Mouse (Mus musculus): ENCODE measurements around the gene Mesp2.

The Mesp2 gene

DNA sequence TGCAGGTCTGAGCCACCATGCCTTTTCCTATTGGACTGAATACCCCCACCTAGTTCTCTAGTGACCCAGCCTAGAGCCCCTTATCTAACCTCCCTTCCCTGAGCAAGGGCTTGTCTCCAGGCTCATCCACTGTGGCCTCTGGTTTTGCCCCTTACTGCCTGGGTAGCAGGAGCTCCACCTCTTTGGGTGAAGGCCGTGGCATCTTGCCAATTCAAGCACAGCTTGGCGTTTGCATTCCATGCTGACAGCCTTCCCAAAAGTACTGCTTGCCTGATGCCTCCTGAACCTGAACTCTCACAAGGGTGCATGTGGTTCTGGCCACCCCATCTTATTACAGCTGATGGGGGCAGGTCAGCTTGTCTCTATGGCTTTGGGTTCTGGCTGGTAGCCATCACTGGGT lies 6.6 kb upstream of the Mesp2 start:
- DNase-seq (ENCODE audit: low spot score) = no peak

DNA sequence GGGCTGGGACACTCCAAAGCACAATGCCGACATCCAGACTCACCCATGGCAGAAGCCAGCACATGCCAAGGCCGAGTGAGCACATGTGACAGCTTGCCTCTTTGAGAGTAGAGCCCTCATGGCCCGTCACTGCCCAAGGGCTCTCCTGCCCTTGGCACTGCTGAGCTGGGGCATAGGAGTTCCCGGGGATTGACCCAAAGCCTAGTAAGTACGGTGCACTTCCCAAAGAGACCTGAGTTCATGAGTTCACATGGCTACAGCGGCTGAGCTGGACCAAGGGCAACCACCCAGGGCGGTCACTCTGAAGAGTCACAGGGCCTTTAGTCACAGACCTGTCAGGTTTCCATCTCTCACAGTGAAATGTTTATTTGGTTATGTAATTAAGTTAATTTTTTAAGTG lies 2.0 kb upstream of the Mesp2 start:
- no peak for DNase-seq (ENCODE audit: low spot score)

- DNase-seq (ENCODE audit: low spot score) = no peak
These were observed 2.9 kb downstream of the Mesp2 start for GRCm38 (mm10) chr7:79813409-79813808.

- DNase-seq (ENCODE audit: low spot score) = no peak
These were observed 7.8 kb downstream of the Mesp2 start for GRCm38 (mm10) chr7:79818321-79818720.

GRCm38 (mm10) chr7:79819515-79819914 lies 9.0 kb downstream of the Mesp2 start:
- DNase-seq (ENCODE audit: low spot score) = no peak

GRCm38 (mm10) chr7:79819996-79820395 lies 9.5 kb downstream of the Mesp2 start:
- no peak for DNase-seq (ENCODE audit: low spot score)

GRCm38 (mm10) chr7:79822092-79822695 lies 11.7 kb downstream of the Mesp2 start:
- no peak for DNase-seq (ENCODE audit: low spot score)

GRCm38 (mm10) chr7:79828341-79828740 lies 17.8 kb downstream of the Mesp2 start:
- DNase-seq (ENCODE audit: low spot score) = no peak

DNA sequence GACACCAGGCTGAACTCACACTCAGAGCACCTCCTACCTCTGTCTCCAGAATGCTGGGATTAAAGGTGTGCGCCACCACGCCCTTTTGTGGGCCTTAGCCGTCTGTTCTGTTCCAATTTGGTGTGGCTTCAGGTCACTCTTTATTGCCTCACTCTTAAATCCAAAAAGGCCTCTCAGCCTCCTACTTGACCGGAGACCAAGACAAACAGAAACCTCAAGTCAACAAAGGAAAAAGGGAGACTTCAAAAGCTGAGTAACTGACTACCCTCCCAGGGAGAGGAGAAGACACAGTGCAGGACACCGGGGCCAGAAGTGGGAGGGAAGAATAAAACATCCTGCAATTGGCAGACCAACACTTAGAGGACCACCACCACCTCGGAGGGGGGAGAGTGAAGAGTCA lies 20.6 kb downstream of the Mesp2 start:
- no peak for DNase-seq (ENCODE audit: low spot score)

DNA sequence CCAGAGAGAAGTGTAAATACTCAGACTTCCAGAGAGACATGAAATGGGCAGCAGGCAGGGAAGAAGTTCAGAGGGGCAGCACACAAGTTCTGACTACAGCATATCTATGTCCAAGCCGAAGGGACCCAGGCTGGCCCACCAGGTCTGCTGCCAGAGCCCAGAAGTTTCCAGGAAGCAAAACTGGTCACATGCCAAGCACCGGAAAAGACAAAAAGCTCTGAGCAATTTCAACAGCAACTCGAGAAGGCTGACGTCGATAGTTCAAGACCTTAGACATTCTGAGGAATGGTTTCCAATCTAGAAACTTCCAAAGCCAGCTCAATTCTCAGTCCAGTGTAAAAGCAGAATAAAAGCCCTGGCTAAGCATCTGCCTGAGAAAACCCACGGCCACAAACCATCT lies 21.1 kb downstream of the Mesp2 start:
- DNase-seq (ENCODE audit: low spot score) = no peak

- DNase-seq (ENCODE audit: low spot score) = no peak
These were observed 22.5 kb downstream of the Mesp2 start for GRCm38 (mm10) chr7:79832980-79833379.

DNA sequence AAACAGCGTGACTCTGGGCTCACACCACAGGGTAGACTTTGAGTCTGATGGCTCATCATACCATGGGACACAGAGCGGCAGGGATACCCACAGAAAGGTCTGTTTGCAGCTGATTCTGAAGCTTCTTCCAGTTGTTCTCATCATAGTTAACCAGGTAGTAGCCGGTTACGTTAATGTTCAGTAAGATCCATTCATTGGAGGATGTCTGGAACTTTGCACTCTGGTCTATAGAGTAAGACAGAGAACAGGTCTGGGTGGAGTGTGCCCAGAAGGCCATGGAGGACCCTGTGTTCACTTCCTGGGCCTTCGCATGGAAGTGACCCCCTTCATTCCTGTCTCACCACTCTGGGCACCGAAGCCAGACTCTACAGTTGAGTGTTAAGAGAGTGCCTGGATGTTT lies 24.7 kb downstream of the Mesp2 start:
- no peak for DNase-seq (ENCODE audit: low spot score)

- no peak for DNase-seq (ENCODE audit: low spot score)
These were observed 26.7 kb downstream of the Mesp2 start for GRCm38 (mm10) chr7:79837247-79837646.

DNA sequence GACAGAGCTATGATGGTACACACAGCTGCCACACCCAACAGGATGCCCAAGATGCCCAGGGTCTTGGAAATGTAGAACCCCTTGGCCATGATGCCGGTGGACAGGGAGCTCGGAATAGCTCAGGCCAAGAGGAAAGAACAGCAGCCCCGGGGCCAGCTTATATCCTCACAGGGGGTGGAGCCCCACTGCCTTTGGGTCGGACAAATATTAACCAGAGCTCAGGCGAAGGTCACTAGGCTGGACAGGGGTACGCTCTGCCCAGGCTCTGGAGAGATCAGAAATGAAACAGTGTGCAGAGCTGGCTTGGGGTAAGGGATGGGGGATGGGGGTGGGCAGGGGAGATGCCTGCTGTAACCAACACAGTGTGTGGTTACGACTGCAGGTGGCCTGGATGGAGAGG lies 31.6 kb downstream of the Mesp2 start:
- DNase-seq (ENCODE audit: low spot score) = no peak

GRCm38 (mm10) chr7:79844090-79844802 lies 33.7 kb downstream of the Mesp2 start:
- no peak for DNase-seq (ENCODE audit: low spot score)

- no peak for DNase-seq (ENCODE audit: low spot score)
These were observed 35.8 kb downstream of the Mesp2 start for GRCm38 (mm10) chr7:79846342-79846741.

DNA sequence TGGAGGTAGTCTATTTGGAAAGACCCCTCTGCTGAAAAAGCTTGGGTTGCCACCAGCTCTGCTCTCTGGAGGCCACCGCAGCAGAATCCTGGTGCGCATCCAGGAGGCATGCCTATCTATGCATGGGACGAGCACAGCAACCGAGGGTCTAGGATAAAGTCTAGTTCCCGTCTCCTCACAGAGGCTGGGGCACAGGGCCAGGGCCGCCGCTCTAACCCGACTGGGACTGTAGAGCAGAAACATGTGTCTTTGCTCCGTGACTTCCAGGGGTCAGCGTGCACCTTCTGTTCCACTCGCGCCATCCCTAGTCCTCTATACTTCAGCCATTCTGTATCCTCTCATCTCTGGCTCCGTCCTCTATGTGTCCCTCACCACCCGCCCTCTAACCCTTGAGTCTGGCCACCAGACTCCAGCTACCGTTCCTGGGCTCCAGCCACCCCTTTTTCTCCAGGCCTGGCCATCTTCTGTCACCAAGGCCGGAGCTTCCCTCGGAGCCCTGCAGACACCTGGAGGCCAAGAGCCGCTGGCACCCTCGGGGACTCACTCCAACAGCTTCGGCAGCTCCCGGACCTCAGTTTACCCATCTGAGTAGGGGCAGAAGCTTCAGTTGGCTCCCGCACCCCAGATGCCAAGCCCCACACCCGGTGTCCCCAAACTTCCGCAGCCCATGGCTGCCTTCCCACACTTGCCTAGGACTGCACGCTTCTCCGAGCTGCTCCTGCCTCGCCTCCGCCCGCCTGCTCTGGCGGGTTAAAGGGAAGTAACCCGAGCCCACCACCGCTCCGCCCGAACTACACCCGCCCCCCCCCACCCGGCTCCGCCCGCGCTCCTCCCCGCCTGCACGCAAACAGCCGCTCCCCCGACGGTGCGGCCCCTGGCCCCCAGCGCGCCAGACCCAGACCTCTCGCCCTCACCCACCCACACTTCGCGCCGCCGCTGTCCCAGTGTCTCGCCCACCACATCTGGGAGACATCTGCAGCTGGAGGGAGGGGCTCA lies 37.2 kb downstream of the Mesp2 start:
- DNase-seq (ENCODE audit: low spot score) = no peak

DNA sequence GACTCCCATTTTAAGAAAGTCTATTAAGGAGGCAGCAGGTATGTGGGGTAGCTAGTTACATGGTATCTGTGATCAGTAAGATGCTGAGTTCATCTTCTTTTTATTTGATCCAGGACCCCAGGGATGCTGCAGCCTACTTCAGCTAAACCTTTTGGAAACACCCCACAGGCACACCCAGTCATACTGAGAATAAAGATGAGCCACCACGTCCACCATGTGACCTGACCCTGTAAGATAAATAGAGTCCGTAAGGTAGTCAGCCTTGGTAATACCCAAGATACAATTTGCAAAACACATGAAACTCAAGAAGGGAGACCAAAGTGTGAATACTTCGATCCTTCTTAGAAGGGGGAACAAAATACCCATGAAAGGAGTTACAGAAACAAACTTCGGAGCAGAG lies 45.8 kb downstream of the Mesp2 start:
- no peak for DNase-seq (ENCODE audit: low spot score)

DNA sequence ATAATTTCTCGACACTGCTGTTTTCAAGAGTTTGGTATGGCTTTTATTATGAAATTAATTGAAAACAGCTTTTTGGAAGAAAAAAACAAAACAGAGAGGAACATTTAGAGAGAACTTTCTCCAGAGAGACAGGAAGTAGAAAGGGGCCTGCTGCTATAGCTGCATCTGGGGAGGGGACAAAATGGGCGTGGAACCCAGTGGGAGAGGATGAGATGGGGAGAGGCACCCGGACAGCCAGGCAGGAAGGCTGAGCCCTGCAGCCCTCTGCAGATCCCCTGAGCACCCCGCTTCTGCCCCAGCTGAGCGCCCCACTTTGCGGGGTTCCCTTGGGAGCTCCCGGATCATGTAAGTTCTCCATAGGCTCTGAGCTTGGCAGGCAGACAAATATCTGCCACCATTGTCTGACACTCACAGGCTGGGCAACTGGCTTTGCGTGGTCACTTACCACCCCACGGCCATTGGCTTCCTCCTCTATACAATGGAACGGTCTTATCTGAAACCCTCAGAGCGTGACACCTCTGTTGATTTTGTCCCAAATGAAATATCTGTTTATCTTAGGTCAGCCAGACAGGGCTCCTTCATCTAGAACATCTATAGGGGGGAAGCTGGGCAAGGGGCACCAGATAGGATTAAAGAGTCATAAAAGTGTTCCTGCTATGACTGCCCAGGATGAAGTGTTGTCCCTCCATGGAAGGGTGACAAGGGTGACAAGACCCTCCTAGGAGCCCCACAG lies 47.8 kb downstream of the Mesp2 start:
- no peak for DNase-seq (ENCODE audit: low spot score)

DNA sequence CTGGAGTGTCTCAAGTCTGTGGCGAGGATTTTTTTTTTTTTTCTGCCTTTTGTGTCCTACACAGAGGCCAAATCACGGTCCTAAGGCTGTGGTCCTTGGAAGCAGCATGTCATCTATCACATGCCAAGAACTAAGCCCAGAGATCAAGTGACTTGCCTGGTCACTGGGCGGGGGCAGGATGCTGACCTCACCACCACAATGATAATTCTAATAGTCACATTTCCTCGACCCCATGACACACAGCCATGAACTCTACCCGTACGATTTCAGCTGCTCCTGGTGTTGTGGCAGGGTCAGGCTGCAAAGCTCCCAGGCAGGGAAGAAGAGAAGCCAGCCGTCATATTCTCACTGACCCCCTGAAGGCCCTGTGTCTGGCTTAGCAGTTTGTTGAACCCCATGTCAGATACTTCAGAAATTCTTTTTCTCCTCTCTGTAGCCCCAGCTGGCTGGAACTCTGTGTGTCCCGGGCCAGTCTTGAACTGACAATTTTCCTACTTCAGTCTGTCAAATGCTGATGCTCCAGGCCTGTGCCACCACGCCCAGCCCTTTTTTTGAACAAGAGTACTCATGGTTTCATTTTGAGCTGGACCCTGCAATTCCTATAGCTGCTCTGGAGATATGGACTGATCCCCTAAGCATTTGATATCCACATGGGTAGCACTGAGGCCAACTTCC lies 48.6 kb downstream of the Mesp2 start:
- no peak for DNase-seq (ENCODE audit: low spot score)

- DNase-seq (ENCODE audit: low spot score) = no peak
These were observed 50.3 kb downstream of the Mesp2 start, which contains the start of gene Anpep for GRCm38 (mm10) chr7:79860811-79861210. TSS of gene Anpep (minus strand) at chr7:79861059.

Measured in T-cell, adult 2 months (primary cell).